Mouse (Mus musculus) kidney, postnatal 4 days (tissue): ENCODE measurements around the gene Gm10837.

Experiments
- DNase-seq, 2 experiments: peaks; one replicate each; pipeline ENCODE4 v3.0.0; 2021; ENCODE audit warnings: mixed read lengths in 2 of 2

Gene Gm10837

DNA sequence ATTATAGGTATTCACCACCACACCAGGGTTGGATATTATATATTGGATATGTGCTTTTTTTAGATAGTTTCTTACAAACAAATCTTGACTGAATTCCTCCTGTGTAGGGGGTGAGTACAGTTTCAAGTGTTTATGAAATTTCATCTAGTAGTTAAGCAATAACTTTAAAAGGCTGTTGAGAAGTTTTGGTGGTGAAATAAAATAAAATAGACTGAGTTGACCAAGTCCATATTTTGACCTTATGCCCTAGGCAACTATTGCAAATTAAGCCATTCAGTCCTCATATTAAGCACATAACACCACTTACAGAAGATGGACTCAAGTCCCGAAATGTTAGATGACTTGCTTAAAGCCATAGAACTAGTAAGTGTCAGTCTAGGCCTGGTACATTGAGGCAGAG, 45.6 kb downstream of the Gm10837 start:
- no peak for DNase-seq
